Mouse (Mus musculus) midbrain, embryonic 12.5 days (tissue): ENCODE measurements at regions not wholly inside any gene's neighbourhood (a gene's known extent, or its start where the extent isn't known, plus 50 kb on each side); places are given as distances from the start of the nearest gene placed in this dataset.
A peak's percentile ranks its signal among the peaks of the same experiment; 100 is the strongest.
"Not testable (repeated sequence)": the region's sequence is repeated elsewhere in the genome, so short reads cannot be mapped to it uniquely, and the experiment has no call there.

ENCODE experiments used
- ATAC-seq: fragments of 200-750 bp; cut with Nextera tagmentation; 2 replicates; pipeline ENCODE4 v1.8.0; 2017; ENCODE audit warnings: low read depth, moderate TSS enrichment, moderate library complexity; ENCODE audit not compliant: low FRiP score
- H3K27ac ChIP-seq: fragments of 300-500 bp; sonication (generic); replicated peaks from 2 replicates; pipeline ENCODE4 v1.5.1; 2016; ENCODE audit warnings: mild to moderate bottlenecking
- H3K27me3 ChIP-seq: fragments of 300-500 bp; sonication (generic); 2 replicates; pipeline ENCODE4 v1.6.1; 2016; ENCODE audit warnings: mild to moderate bottlenecking
- H3K36me3 ChIP-seq: fragments of 300-500 bp; sonication (generic); 2 replicates; pipeline ENCODE4 v1.6.1; 2016
- H3K4me1 ChIP-seq: fragments of 300-500 bp; sonication (generic); 2 replicates; pipeline ENCODE4 v1.6.1; 2016
- H3K4me2 ChIP-seq: fragments of 300-500 bp; sonication (generic); replicated peaks from 2 replicates; pipeline ENCODE4 v1.6.1; 2016; ENCODE audit warnings: mild to moderate bottlenecking, moderate library complexity
- H3K4me3 ChIP-seq: fragments of 300-500 bp; sonication (generic); 2 replicates; pipeline ENCODE4 v1.5.1; 2016; ENCODE audit warnings: mild to moderate bottlenecking
- H3K9ac ChIP-seq: fragments of 300-500 bp; sonication (generic); replicated peaks from 2 replicates; pipeline ENCODE4 v1.6.1; 2016; ENCODE audit warnings: mild to moderate bottlenecking, moderate library complexity
- H3K9me3 ChIP-seq: fragments of 300-500 bp; sonication (generic); 2 replicates; pipeline ENCODE4 v1.6.1; 2016; ENCODE audit warnings: mild to moderate bottlenecking
- WGBS: fragments of 180-500 bp; shearing (Covaris S2); methylation state at CpG from one replicate; pipeline ENCODE4 v1.1.7; 2016; 5-methylcytosine and 5-hydroxymethylcytosine counted together

DNA sequence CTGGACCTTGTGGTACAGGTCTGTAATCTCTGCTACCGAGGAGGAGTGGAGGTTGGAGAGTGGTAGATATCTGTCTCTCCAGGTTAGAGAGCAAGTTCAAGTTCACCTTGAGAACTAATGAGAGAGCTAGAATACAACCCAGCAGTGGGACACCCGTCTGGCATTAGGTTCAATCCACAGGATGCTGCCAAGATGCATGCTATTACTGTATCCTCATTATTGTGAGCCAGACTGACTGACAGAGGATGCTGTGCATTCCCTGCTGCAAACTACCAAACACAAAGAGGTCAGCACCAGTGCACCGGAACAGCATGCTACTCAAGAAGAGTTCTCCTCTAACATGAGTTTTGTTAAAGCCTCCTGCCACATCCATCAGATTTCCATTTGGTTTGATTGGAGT is 253.6 kb upstream of the Tram1l1 start:
- no peaks in the 10 kb centered on the region for H3K27me3 ChIP-seq
- peak overlapping the region; percentile 7; the same call in 1 of the 2 replicates for H3K27ac ChIP-seq
- H3K36me3 ChIP-seq = no peaks in the 10 kb centered on the region
- H3K4me2 ChIP-seq = no peak overlapping the region
- H3K4me3 ChIP-seq = no peak overlapping the region
- H3K4me1 ChIP-seq = no peaks in the 10 kb centered on the region
- WGBS = 82% methylated on average over 3 of the region's 3 CpGs
- H3K9ac ChIP-seq = no peak overlapping the region
- ATAC-seq = no peak
- no peaks in the 10 kb centered on the region for H3K9me3 ChIP-seq

GRCm38 (mm10) chr3:124067538-124067937 is 253.1 kb upstream of the Tram1l1 start:
- ATAC-seq = peak; percentile 18; the same call in 1 of the 2 replicates
- WGBS = 81% methylated on average over 2 of the region's 2 CpGs
- Histone ChIP-seq H3K27ac (no peak overlapping the region), H3K4me1 (no peaks in the 10 kb centered on the region), H3K9ac (no peak overlapping the region), H3K4me3 (no peak overlapping the region), H3K36me3 (no peaks in the 10 kb centered on the region), H3K9me3 (no peaks in the 10 kb centered on the region), H3K27me3 (no peaks in the 10 kb centered on the region), H3K4me2 (no peak overlapping the region)

GRCm38 (mm10) chr3:124067971-124068370 is 252.7 kb upstream of the Tram1l1 start:
- H3K27ac ChIP-seq = no peak overlapping the region
- H3K4me1 ChIP-seq = no peaks in the 10 kb centered on the region
- ATAC-seq = peak; percentile 72; the same call in 1 of the 2 replicates
- H3K4me3 ChIP-seq = no peak overlapping the region
- no peaks in the 10 kb centered on the region for H3K27me3 ChIP-seq
- 80% methylated on average over 1 of the region's 1 CpGs for WGBS
- H3K9me3 ChIP-seq = no peaks in the 10 kb centered on the region
- no peaks in the 10 kb centered on the region for H3K36me3 ChIP-seq
- no peak overlapping the region for H3K9ac ChIP-seq
- no peak overlapping the region for H3K4me2 ChIP-seq

DNA sequence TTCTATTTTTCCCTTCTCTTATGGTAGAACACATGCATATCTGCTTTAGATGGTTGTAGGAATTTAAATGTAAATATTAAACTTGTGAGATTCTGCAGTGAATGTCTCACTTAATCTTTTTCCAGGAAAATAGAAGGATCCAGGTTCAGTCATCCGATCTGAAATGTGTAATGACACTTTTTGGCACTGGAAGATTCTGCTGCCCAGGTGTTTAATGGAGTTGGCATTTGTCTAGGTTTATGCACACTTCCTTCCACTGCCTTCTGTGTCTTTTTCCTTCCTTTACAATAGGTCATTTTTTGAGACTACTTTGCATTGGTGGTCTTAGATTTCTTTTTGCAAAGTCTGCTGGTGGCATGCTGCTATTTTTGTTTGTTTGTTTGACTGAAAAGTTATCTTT is 251.5 kb upstream of the Tram1l1 start:
- whole genome bisulfite sequencing = 90% methylated on average over 1 of the region's 1 CpGs
- H3K4me2 ChIP-seq = no peak overlapping the region
- no peak for ATAC-seq

DNA sequence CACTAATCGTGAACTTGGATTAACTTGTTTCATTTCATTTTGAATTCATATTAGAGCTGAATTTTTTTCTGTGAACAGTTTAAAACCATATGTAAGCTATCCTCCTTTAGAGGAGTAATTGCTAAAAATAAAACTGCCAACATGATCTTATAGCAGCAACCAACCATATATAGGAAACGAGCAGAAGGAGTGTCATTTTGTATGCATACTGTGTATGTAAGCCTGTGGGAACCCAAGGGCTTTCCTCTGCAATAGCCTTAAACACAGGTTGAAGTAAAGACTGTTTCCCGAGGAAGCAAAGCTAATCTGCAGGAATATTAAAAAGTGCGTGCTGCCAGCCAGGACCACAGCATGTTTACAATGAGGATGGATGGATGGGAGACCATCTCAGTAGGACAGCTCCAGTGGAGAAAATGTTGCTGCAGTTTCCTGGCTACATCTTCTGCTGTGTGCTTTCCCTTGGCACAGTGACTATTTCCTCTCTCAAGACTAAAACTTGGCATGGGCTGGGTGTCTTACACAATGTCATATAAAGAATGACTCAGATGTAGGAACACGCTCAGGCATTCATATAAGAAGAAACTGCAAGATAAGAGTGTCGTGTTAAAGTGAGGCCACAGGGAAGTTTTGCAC is 244.6 kb upstream of the Tram1l1 start:
- Histone ChIP-seq H3K36me3 (no peaks in the 10 kb centered on the region), H3K4me3 (no peak overlapping the region), H3K4me1 (no peaks in the 10 kb centered on the region), H3K9me3 (no peaks in the 10 kb centered on the region), H3K27ac (no peak overlapping the region; the same call in 1 of the 2 replicates), H3K4me2 (no peak overlapping the region), H3K9ac (no peak overlapping the region), H3K27me3 (no peaks in the 10 kb centered on the region)
- WGBS = 71% methylated on average over 6 of the region's 6 CpGs
- no peak for ATAC-seq

More for the DNA sequence above, 251.5 kb upstream of the Tram1l1 start:
- H3K9me3 ChIP-seq = no peaks in the 10 kb centered on the region
- no peak overlapping the region for H3K9ac ChIP-seq
- no peak overlapping the region for H3K4me3 ChIP-seq
- H3K4me1 ChIP-seq = no peaks in the 10 kb centered on the region
- no peaks in the 10 kb centered on the region for H3K36me3 ChIP-seq
- no peaks in the 10 kb centered on the region for H3K27me3 ChIP-seq
- no peak overlapping the region for H3K27ac ChIP-seq

DNA sequence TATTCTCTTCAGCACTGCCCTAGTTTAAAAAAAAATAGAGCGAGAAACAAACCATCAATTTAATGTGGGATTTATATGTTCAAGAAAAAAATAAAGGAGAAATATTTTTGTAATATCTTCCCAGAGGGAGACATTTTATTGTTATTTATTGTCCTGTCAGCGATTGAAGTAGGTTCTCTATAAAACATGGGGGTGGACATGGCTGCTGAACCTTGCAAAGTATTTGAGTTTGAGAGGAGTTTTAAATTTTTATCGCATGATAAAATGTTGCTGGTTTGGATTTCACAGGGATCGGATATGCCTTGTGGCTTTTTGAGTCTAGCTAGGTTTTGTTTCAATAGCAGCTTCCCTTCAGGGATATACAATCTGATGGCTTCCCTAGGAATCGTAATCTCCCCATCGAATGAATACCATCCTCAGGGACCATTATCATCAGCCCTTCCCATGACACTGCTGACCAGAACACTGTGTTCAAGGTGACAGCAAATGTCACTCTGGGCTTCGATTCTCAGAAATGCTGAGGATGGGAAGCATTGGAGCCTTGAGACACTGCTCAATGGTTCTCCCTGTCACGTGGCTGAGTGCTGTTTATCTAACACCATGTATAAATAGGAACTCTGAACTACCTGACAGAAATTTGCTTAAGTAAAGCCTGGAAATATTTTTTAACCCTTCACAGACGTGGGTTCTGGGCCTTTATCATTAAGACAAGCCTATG is 228.1 kb upstream of the Tram1l1 start:
- H3K27me3 ChIP-seq = no peaks in the 10 kb centered on the region
- H3K27ac ChIP-seq = no peak overlapping the region
- H3K36me3 ChIP-seq = no peaks in the 10 kb centered on the region
- H3K4me3 ChIP-seq = no peak overlapping the region
- H3K4me2 ChIP-seq = no peak overlapping the region
- H3K4me1 ChIP-seq = no peaks in the 10 kb centered on the region
- 83% methylated on average over 9 of the region's 9 CpGs for WGBS
- ATAC-seq = no peak
- no peaks in the 10 kb centered on the region for H3K9me3 ChIP-seq
- H3K9ac ChIP-seq = no peak overlapping the region

DNA sequence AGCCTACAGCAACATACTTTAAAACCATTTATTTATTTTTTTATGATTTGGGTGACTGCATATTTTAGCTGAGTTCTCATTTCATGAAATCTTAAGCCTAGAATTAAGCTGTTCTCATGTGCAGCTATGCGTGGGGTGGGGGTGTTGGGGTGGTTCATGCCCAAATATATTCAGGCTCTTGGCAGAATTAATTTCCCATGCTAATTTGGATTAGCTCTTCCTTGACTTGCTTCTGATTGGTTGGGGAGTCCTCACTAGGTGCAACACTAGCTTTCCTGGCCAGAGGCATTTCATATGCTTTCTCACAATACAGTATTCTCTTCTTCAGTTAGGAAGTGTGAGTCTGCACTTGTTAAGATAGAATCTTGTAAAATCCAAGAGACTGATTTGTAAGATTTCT is 206.7 kb upstream of the Tram1l1 start:
- ATAC-seq = peak; percentile 63; the same call in 1 of the 2 replicates
- Histone ChIP-seq H3K27me3 (no peaks in the 10 kb centered on the region), H3K9me3 (no peaks in the 10 kb centered on the region), H3K27ac (no peak overlapping the region), H3K4me2 (no peak overlapping the region), H3K4me1 (no peaks in the 10 kb centered on the region), H3K4me3 (no peak overlapping the region), H3K9ac (no peak overlapping the region), H3K36me3 (no peaks in the 10 kb centered on the region)
- 65% methylated on average over 1 of the region's 1 CpGs for WGBS

DNA sequence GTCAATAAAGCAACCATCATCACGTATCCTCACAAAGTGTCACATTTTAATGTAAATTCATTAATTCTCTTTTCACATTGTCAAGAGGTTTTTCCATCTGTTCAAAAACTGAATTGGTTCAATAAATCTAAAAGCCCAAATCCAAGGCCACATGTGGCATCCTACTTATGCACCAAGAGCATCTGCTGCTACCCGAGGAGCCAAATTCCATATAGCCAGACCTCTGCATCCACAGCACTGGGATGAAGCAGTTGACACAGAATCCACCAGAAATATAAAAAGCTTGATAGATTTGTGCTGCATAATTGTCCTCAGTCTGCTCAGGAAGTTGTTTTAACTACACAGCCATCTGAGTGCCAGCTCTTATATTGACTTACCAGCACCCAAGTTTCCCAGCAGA is 164.4 kb upstream of the Tram1l1 start:
- Histone ChIP-seq H3K27ac (no peak overlapping the region), H3K9me3 (no peaks in the 10 kb centered on the region), H3K27me3 (no peaks in the 10 kb centered on the region), H3K36me3 (no peaks in the 10 kb centered on the region), H3K9ac (no peak overlapping the region), H3K4me2 (no peak overlapping the region), H3K4me1 (no peaks in the 10 kb centered on the region), H3K4me3 (no peak overlapping the region)
- ATAC-seq = peak; percentile 38; the same call in 1 of the 2 replicates
- WGBS = 53% methylated on average over 2 of the region's 2 CpGs

- Histone ChIP-seq H3K9me3 (no peaks in the 10 kb centered on the region), H3K4me3 (no peak overlapping the region), H3K4me1 (no peaks in the 10 kb centered on the region), H3K4me2 (no peak overlapping the region), H3K36me3 (no peaks in the 10 kb centered on the region), H3K27me3 (no peaks in the 10 kb centered on the region), H3K27ac (no peak overlapping the region), H3K9ac (no peak overlapping the region)
- ATAC-seq = no peak; the same call in 1 of the 2 replicates
- 87% methylated on average over 6 of the region's 6 CpGs for WGBS
Observed at GRCm38 (mm10) chr3:124157858-124158655, 162.6 kb upstream of the Tram1l1 start.

GRCm38 (mm10) chr3:124193331-124193730 is 127.3 kb upstream of the Tram1l1 start:
- H3K9ac ChIP-seq, H3K36me3 ChIP-seq, H3K4me2 ChIP-seq, H3K4me1 ChIP-seq, H3K9me3 ChIP-seq, H3K27me3 ChIP-seq, H3K4me3 ChIP-seq, ATAC-seq, H3K27ac ChIP-seq: not testable (repeated sequence)
- 74% methylated on average over 6 of the region's 6 CpGs for WGBS

DNA sequence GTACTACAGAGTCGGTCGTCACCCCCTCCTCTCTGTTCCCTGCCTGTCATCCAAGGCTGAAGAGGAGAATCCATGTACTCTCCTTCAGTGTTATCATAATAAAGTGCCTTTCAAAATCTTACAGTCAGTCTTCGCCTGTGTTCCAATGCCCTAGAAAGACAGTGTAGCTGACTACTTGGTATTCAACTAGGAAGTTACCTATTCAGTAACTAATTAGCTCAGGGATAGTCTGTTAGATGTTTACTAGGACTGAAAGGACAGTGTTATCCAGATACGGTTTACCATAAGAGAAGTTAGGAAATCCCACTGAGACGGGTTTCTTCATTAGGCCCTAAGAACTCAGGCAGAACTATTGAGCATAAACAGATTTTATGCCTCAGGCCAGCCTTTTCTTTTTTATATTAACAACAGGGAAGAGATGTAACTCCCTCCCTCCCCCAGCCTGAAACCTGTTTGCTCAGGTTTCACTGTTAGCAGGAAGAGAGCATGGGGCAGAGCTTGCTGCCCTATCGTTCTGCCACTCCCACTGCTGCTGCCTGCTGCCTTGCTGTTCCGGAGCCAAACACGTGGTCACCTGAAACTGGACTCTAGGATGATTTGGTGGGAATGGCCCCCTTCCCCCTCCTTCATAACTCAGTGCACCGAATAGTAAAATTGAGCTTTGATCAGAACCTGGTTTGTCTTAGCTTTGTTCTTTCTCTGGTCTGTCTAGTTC is 120.3 kb upstream of the Tram1l1 start:
- not testable (repeated sequence) for ATAC-seq, H3K4me2 ChIP-seq, H3K9me3 ChIP-seq, H3K4me3 ChIP-seq, H3K27me3 ChIP-seq, H3K9ac ChIP-seq, H3K27ac ChIP-seq, H3K36me3 ChIP-seq, H3K4me1 ChIP-seq
- WGBS = 87% methylated on average over 9 of the region's 9 CpGs
